Mouse (Mus musculus) erythroblast, embryonic 14.5 days (primary cell): ENCODE measurements at regions not wholly inside any gene's neighbourhood (a gene's known extent, or its start where the extent isn't known, plus 50 kb on each side); places are given as distances from the start of the nearest gene placed in this dataset.

Experiments used
- H3K27me3 ChIP-seq: 2 replicates; pipeline ENCODE4 v1.6.1; 2012; ENCODE audit warnings: inconsistent platforms; ENCODE audit not compliant: control insufficient read depth
- H3K36me3 ChIP-seq: 2 replicates; pipeline ENCODE4 v1.6.1; 2012; ENCODE audit warnings: mild to moderate bottlenecking, inconsistent platforms; ENCODE audit not compliant: control insufficient read depth
- H3K4me1 ChIP-seq: 2 replicates; pipeline ENCODE4 v1.6.1; 2012; ENCODE audit warnings: inconsistent platforms; ENCODE audit not compliant: control insufficient read depth
- H3K4me3 ChIP-seq: replicated peaks from 2 replicates; pipeline ENCODE3; 2012; ENCODE audit warnings: moderate library complexity, mild to moderate bottlenecking, inconsistent platforms
- H3K9me3 ChIP-seq: 2 replicates; pipeline ENCODE4 v1.6.1; 2012; ENCODE audit warnings: low read length, inconsistent platforms, mixed read lengths; ENCODE audit not compliant: control insufficient read depth
- GATA1 ChIP-seq: IDR thresholded peaks from 2 replicates; pipeline ENCODE4 v1.6.1; 2012; ENCODE audit warnings: low read length, inconsistent platforms, mixed read lengths
- TAL1 ChIP-seq: IDR thresholded peaks from 3 replicates; pipeline ENCODE4 v1.6.1; 2012; ENCODE audit warnings: low read length, inconsistent platforms, mixed read lengths

GRCm38 (mm10) chr16:29903510-29903909 lies 160.7 kb upstream of the Hes1 start:
- no peaks in the 10 kb centered on the region for H3K9me3 ChIP-seq
- H3K36me3 ChIP-seq: no peaks in the 10 kb centered on the region
- peaks cover 10% of the 10 kb centered on the region for H3K27me3 ChIP-seq
- no peak overlapping the region for H3K4me3 ChIP-seq
- no peaks in the 10 kb centered on the region for H3K4me1 ChIP-seq
- no peak for TF ChIP-seq TAL1
- TF ChIP-seq GATA1: no peak

DNA sequence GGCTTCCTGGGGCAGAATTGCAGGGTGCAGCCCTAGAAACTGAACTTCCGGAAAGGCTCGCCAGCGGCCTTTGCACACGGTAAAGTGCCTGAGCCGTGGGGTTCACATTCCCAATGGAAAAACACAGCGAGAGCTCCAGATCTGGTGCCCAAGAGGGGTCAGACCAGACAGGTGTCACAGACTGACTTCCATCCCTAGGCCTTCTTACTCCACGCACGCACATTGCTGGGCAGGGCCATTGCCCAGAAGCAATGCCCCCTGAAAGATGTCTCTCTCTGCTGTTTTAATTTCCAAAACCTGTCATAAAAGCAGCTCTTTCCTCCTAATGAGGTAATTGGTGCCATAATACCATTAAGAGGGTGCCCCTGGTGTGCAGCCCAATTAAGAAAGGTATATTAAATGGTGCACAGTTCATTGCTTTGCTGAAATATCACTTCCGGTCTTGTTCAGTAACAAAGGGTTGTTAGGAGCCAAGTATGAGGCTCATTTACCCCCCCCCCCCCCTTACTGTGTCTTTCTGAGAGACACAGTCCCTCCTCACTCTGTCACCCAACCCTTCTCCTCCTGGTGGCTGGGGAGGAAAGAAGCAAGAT lies 159.9 kb upstream of the Hes1 start:
- H3K4me3 ChIP-seq: no peak overlapping the region
- no peaks in the 10 kb centered on the region for H3K9me3 ChIP-seq
- TF ChIP-seq GATA1 (no peak), TAL1 (no peak)
- no peaks in the 10 kb centered on the region for H3K4me1 ChIP-seq
- peaks cover 10% of the 10 kb centered on the region for H3K27me3 ChIP-seq
- H3K36me3 ChIP-seq: no peaks in the 10 kb centered on the region

GRCm38 (mm10) chr16:29907331-29907730 lies 156.9 kb upstream of the Hes1 start:
- Histone ChIP-seq H3K4me3 (no peak overlapping the region), H3K36me3 (no peaks in the 10 kb centered on the region), H3K9me3 (no peaks in the 10 kb centered on the region), H3K4me1 (no peaks in the 10 kb centered on the region), H3K27me3 (peaks cover 12% of the 10 kb centered on the region)
- TF ChIP-seq GATA1 (no peak), TAL1 (no peak)

- no peaks in the 10 kb centered on the region for H3K36me3 ChIP-seq
- H3K4me1 ChIP-seq: no peaks in the 10 kb centered on the region
- TF ChIP-seq GATA1 (no peak), TAL1 (no peak)
- no peak overlapping the region for H3K4me3 ChIP-seq
- H3K27me3 ChIP-seq: peaks cover 12% of the 10 kb centered on the region
- no peaks in the 10 kb centered on the region for H3K9me3 ChIP-seq
Measured at GRCm38 (mm10) chr16:29908031-29908430, 156.2 kb upstream of the Hes1 start.

GRCm38 (mm10) chr16:29909923-29910465 lies 154.2 kb upstream of the Hes1 start:
- Histone ChIP-seq H3K36me3 (no peaks in the 10 kb centered on the region), H3K4me3 (no peak overlapping the region), H3K27me3 (peaks cover 5% of the 10 kb centered on the region; the same call in 1 of the 2 replicates), H3K4me1 (no peaks in the 10 kb centered on the region), H3K9me3 (no peaks in the 10 kb centered on the region)
- TF ChIP-seq TAL1 (no peak), GATA1 (no peak)

DNA sequence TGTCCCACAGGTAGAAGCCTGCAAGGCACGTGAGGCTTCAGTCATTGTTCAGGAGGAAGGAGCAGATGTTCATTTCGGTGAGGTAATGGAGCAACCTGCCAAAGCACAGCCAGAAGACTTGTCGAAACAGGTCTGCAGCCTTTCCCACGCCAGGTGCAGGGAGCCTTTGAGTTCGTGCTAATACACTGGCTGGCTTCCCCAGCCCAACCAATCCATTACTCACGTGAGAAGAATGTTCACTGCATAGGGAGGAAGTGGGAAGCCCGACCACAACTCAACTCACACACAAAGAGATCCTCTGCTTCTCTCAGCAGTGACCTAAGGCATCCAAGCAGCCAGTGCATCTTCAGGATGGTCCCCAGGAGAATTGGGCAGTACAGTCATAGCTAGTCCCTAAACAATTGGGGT lies 153.0 kb upstream of the Hes1 start:
- H3K27me3 ChIP-seq: peaks cover 5% of the 10 kb centered on the region; the same call in 1 of the 2 replicates
- TF ChIP-seq TAL1 (no peak), GATA1 (no peak)

GRCm38 (mm10) chr16:29913357-29914010 lies 150.7 kb upstream of the Hes1 start:
- Histone ChIP-seq H3K36me3 (no peaks in the 10 kb centered on the region), H3K4me1 (no peaks in the 10 kb centered on the region), H3K4me3 (no peak overlapping the region), H3K9me3 (no peaks in the 10 kb centered on the region), H3K27me3 (0 out of 2 replicates have a peak, but pooled peaks cover 3% of the 10 kb centered on the region)
- no peak for TF ChIP-seq TAL1
- TF ChIP-seq GATA1: no peak

More for the DNA sequence above, 153.0 kb upstream of the Hes1 start:
- H3K36me3 ChIP-seq: no peaks in the 10 kb centered on the region
- H3K9me3 ChIP-seq: no peaks in the 10 kb centered on the region
- H3K4me3 ChIP-seq: no peak overlapping the region
- no peaks in the 10 kb centered on the region for H3K4me1 ChIP-seq

DNA sequence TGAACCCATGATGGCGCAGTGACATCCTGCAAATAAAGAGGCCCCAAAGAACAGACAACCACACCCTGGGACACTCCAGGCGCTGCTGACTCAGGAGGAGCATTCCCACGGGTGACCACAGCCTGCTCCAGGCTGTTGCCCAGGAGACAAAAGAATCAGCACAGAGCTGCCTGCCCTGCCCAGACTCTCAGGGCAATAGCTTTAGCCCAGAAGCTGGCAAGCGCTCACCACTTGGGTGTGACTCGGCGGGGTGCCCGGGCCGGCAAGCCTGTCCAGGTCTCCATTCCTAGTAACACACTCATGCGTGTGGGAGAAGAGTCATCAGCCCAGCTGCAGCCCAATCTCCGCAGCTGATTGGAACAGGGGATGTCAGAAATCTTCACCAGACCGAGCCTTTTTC lies 148.8 kb upstream of the Hes1 start:
- TF ChIP-seq GATA1: no peak
- no peak for TF ChIP-seq TAL1
- Histone ChIP-seq H3K4me1 (no peaks in the 10 kb centered on the region), H3K4me3 (no peak overlapping the region), H3K36me3 (no peaks in the 10 kb centered on the region), H3K27me3 (0 out of 2 replicates have a peak, but pooled peaks cover 3% of the 10 kb centered on the region), H3K9me3 (no peaks in the 10 kb centered on the region)

- Histone ChIP-seq H3K4me3 (no peak overlapping the region), H3K27me3 (no peaks in the 10 kb centered on the region), H3K9me3 (no peaks in the 10 kb centered on the region), H3K4me1 (no peaks in the 10 kb centered on the region), H3K36me3 (no peaks in the 10 kb centered on the region)
- TF ChIP-seq GATA1: no peak
- TF ChIP-seq TAL1: no peak
Measured at GRCm38 (mm10) chr16:29917989-29918388, 146.2 kb upstream of the Hes1 start.
